Mouse (Mus musculus) cerebellum, adult 2 months (tissue): Measurements from ENCODE around the gene Cmss1. TPM values are rescaled to one million over a fixed set of nuclear protein-coding genes. Genes with fewer than 3 reads are reported as not detected.

Experiments used
- DNase-seq, 2 experiments: peaks; one replicate each; pipeline ENCODE4 v3.0.0; 2021
- H3K27ac ChIP-seq: fragments of 200-500 bp; 2 replicates; pipeline ENCODE4 v1.5.1; 2012; ENCODE audit warnings: low read length, control low read depth, inconsistent platforms; ENCODE audit not compliant: insufficient read depth
- H3K27me3 ChIP-seq: fragments of 200-500 bp; 2 replicates; pipeline ENCODE4 v1.6.1; 2012; ENCODE audit warnings: inconsistent platforms, mild to moderate bottlenecking, low read length, moderate library complexity; ENCODE audit not compliant: control insufficient read depth, insufficient read depth
- H3K4me1 ChIP-seq: fragments of 200-500 bp; 2 replicates; pipeline ENCODE4 v1.6.1; 2011; ENCODE audit warnings: low read length; ENCODE audit not compliant: control insufficient read depth, insufficient read depth
- H3K4me3 ChIP-seq: fragments of 200-500 bp; replicated peaks from 2 replicates; pipeline ENCODE3; 2011; ENCODE audit warnings: mild to moderate bottlenecking, low read depth, low read length, control low read depth; ENCODE audit not compliant: insufficient read depth
- CTCF ChIP-seq: fragments of 200-500 bp; IDR thresholded peaks from 2 replicates; pipeline ENCODE4 v1.5.1; 2011; ENCODE audit warnings: low read depth, mild to moderate bottlenecking, control low read depth, low read length, moderate library complexity, borderline replicate concordance; ENCODE audit not compliant: insufficient read depth
- POLR2A ChIP-seq: fragments of 200-500 bp; IDR thresholded peaks from 2 replicates; pipeline ENCODE4 v1.6.1; 2011; ENCODE audit warnings: low read length, control low read depth, borderline replicate concordance; ENCODE audit not compliant: insufficient read depth
- WGBS: fragments of 180-500 bp; shearing (Covaris S2); methylation state at CpG from one replicate; pipeline ENCODE4 v1.1.7; 2018; 5-methylcytosine and 5-hydroxymethylcytosine counted together
- polyA plus RNA-seq: library from polyadenylated mRNA; depleted of rRNA; stranded (reverse); fragments of >200 nt; gene quantifications from 2 replicates; pipeline ENCODE4 v1.2.3, GENCODE M21; 2012

Cmss1 gene
- polyA plus RNA-seq, 1 experiment = 9.3 TPM

DNA sequence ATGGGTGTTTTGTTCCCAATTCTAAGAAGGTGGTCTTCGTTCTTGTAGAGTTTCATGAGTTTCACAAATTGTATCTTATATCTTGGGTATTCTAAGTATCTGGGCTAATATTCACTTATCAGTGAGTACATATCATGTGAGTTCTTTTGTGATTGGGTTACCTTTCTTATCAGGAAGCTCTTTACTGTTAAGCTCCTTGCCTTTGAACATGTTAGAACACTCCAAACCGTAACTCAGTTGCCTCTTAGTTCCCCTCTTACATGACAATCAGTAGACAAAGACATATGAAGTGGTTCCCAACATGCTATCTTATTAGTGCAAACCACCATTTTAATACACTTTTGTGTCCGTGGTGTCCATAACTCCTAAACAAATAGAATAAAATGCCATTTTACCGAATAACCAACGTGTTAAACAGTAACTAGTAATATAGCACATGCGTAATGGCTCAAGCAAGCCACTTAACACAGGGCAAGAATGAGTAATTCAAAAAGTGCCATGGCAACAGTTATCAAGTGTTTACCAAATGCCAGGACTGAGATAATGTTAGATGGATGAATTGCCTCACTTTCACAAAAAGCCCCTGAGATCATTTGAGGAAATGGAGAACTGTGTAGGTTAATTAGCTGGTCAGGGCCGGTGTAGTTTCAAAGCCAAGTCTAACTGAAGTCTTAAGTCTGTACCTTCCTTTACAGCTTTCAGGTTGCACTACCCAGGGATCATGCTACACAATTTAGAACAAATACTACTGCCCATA, 37.8 kb downstream of the Cmss1 start:
- no peak for DNase-seq
- TF ChIP-seq POLR2A (no peak), CTCF (no peak)
- no peaks in the 10 kb centered on the region for H3K27me3 ChIP-seq
- WGBS = 96% methylated on average over 7 of the region's 7 CpGs
- no peak overlapping the region for H3K4me3 ChIP-seq
- H3K4me1 ChIP-seq = no peaks in the 10 kb centered on the region
- H3K27ac ChIP-seq = no peak overlapping the region

DNA sequence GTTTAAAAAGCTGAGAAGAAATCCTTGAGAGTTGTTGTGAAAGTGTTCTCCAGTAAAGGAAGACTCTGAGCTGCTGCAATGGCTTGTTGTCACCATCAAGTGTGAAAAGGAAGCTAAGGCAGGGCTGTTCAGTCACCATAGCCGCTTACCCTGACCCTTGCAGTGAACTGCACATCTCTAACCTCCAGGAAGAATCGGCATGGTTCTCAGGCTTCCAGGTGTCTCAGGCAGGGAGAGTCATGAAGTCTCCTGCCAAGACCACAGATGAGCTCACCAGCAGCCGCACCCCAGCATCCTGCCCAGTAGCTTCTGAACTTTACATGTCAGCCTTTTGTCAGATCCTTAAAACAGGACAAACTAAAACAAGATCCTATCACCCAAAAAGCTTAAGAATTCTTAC, 40.4 kb downstream of the Cmss1 start:
- Histone ChIP-seq H3K4me1 (no peaks in the 10 kb centered on the region), H3K27me3 (no peaks in the 10 kb centered on the region), H3K27ac (no peak overlapping the region), H3K4me3 (no peak overlapping the region)
- WGBS = 66% methylated on average over 3 of the region's 3 CpGs
- TF ChIP-seq CTCF = no peak
- no peak for TF ChIP-seq POLR2A
- DNase-seq = no peak

GRCm38 (mm10) chr16:57564807-57565206, 41.9 kb downstream of the Cmss1 start:
- 79% methylated on average over 1 of the region's 1 CpGs for WGBS
- DNase-seq = no peak

DNA sequence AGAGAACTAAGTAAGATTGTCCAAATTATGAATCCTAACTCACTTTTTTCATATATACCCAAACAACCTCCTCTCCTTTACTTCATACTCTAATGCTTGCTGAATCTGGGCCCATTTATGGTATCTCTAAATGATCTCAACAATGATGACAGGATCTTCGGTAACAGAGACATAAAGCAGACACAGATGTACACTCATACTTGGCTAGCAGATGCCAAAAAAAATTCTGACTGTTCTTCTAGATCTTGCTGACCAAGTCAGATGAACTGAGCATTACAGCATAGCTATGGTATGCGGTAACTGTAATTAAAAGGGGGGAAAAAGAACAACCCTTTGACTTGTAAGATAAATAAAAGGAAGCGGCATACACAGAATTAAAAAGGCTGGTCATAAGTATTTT, 43.2 kb downstream of the Cmss1 start:
- WGBS = 77% methylated on average over 3 of the region's 3 CpGs
- no peaks in the 10 kb centered on the region for H3K4me1 ChIP-seq
- H3K27ac ChIP-seq = no peak overlapping the region
- no peak for DNase-seq
- TF ChIP-seq CTCF (no peak), POLR2A (no peak)
- no peaks in the 10 kb centered on the region for H3K27me3 ChIP-seq
- H3K4me3 ChIP-seq = no peak overlapping the region

More at GRCm38 (mm10) chr16:57564807-57565206, 41.9 kb downstream of the Cmss1 start:
- H3K4me1 ChIP-seq = no peaks in the 10 kb centered on the region
- no peak overlapping the region for H3K27ac ChIP-seq
- no peak overlapping the region for H3K4me3 ChIP-seq
- H3K27me3 ChIP-seq = no peaks in the 10 kb centered on the region
- no peak for TF ChIP-seq POLR2A
- no peak for TF ChIP-seq CTCF

GRCm38 (mm10) chr16:57560185-57560584, 46.5 kb downstream of the Cmss1 start:
- no peak overlapping the region for H3K27ac ChIP-seq
- TF ChIP-seq CTCF (no peak), POLR2A (no peak)
- no peaks in the 10 kb centered on the region for H3K27me3 ChIP-seq
- WGBS = 91% methylated on average over 1 of the region's 1 CpGs
- DNase-seq = no peak
- H3K4me3 ChIP-seq = no peak overlapping the region
- H3K4me1 ChIP-seq = no peaks in the 10 kb centered on the region

GRCm38 (mm10) chr16:57558258-57558657, 48.4 kb downstream of the Cmss1 start:
- 96% methylated on average over 3 of the region's 3 CpGs for WGBS
- Histone ChIP-seq H3K4me3 (no peak overlapping the region), H3K4me1 (no peaks in the 10 kb centered on the region), H3K27me3 (no peaks in the 10 kb centered on the region), H3K27ac (no peak overlapping the region)
- DNase-seq = no peak
- no peak for TF ChIP-seq POLR2A
- TF ChIP-seq CTCF = no peak

DNA sequence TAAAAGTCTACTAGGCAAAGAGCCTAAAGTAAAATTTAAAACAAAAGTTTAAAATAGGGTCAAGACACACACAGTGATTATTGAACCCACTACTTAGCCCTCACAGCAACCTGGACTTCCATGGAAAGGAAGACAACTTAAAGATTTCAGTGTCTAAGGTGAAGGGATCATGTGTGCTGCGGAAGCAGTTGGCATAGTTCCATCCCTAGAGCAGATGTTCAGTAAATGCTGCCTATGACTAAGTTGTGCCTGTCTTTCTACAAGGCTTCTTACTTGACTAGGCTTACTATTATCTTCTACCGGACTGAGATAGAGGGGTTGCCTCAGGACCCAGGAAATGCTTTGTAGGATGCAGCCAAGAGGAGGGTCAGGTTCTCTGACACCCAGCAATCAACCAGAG, 50.4 kb downstream of the Cmss1 start:
- no peak for DNase-seq
- Histone ChIP-seq H3K27me3 (no peaks in the 10 kb centered on the region), H3K4me1 (no peaks in the 10 kb centered on the region), H3K27ac (no peak overlapping the region), H3K4me3 (no peak overlapping the region)
- TF ChIP-seq CTCF = no peak
- TF ChIP-seq POLR2A = no peak
- WGBS = 61% methylated on average over 2 of the region's 2 CpGs

- no peak overlapping the region for H3K4me3 ChIP-seq
- H3K27me3 ChIP-seq = no peaks in the 10 kb centered on the region
- TF ChIP-seq CTCF (no peak), POLR2A (no peak)
- WGBS = 70% methylated on average over 4 of the region's 4 CpGs
- DNase-seq = no peak
- H3K4me1 ChIP-seq = no peaks in the 10 kb centered on the region
- no peak overlapping the region for H3K27ac ChIP-seq
These were observed 51.0 kb downstream of the Cmss1 start for GRCm38 (mm10) chr16:57555667-57556066.
